21 mouse cellular contexts compared by ENCODE assay signal in genomic region chr9:90274516-90274915, GRCm38 (mm10). TPM values are rescaled to one million over a fixed set of nuclear protein-coding genes. Genes with fewer than 3 reads are reported as not detected.
DNase-seq lines count a peak whose midpoint lies in the region; ATAC-seq and TF ChIP-seq lines count a peak whose summit lies in the region.
"Had no signal": no experiment of that assay in that cellular context is flagged by ENCODE, and none has a peak within 500 bp of the region (broad histone marks: within the 10 kb centered on the region; RNA-seq: fewer than 3 reads in every experiment).

No protein-coding gene starts in this region.

- peak; percentile 38 to 49; a peak in 2 of 4 replicates for ATAC-seq in hematopoietic stem cell, adult 5-6 weeks (replicated peaks in 1 of 2; ENCODE audit: insufficient read depth in 1 of 2, low FRiP score in 2 of 2, low TSS enrichment in 1 of 2, low read depth in 1 of 2, poor library complexity in 2 of 2, severe bottlenecking in 2 of 2)
- ATAC-seq in megakaryocyte, adult 5-6 weeks (ENCODE audit: poor library complexity, severe bottlenecking), result peak; percentile 81
- ATAC-seq in stomach, postnatal 0 days (ENCODE audit: low FRiP score, low TSS enrichment), result no peak

- no peaks in the 10 kb centered on the region for H3K9me3 ChIP-seq in stomach, postnatal 0 days (ENCODE audit: control insufficient read depth, low read length)
- H3K9me3 ChIP-seq: heart, embryonic 10.5 days; hindbrain, embryonic 15.5 days; midbrain, embryonic 12.5 days had no signal

- no peaks in the 10 kb centered on the region for H3K27me3 ChIP-seq in liver, adult 2 months (ENCODE audit: control insufficient read depth, insufficient read depth, low read length)
- no peaks in the 10 kb centered on the region for H3K27me3 ChIP-seq in stomach, postnatal 0 days (ENCODE audit: control insufficient read depth, insufficient read depth, low read length)
- H3K27me3 ChIP-seq: hindbrain, embryonic 15.5 days had no signal

- 0 out of 2 replicates have a peak overlapping the region, but pooled peaks have one; percentile 22 for H3K27ac ChIP-seq in liver, adult 2 months (replicated peaks; ENCODE audit: insufficient read depth, low read depth, low read length)
- H3K27ac ChIP-seq in stomach, postnatal 0 days (replicated peaks), result peak overlapping the region; percentile 81
- H3K27ac ChIP-seq: heart, embryonic 10.5 days; hindbrain, embryonic 15.5 days; kidney, postnatal 0 days; layer of hippocampus, adult 2 months; liver, embryonic 14.5 days; midbrain, embryonic 12.5 days had no signal

- peaks cover 2% of the 10 kb centered on the region for H3K4me1 ChIP-seq in liver, adult 2 months (ENCODE audit: control insufficient read depth, insufficient read depth, low read length)
- no peaks in the 10 kb centered on the region; the same call in 1 of the 2 replicates for H3K4me1 ChIP-seq in stomach, postnatal 0 days (replicated peaks; ENCODE audit: control insufficient read depth, insufficient read depth)

- no peaks in the 10 kb centered on the region for H3K36me3 ChIP-seq in liver, adult 2 months (ENCODE audit: control insufficient read depth, insufficient read depth, low read length)
- H3K36me3 ChIP-seq in stomach, postnatal 0 days (ENCODE audit: control insufficient read depth, insufficient read depth, low read length), result no peaks in the 10 kb centered on the region
- H3K36me3 ChIP-seq: heart, embryonic 10.5 days; hindbrain, embryonic 15.5 days; midbrain, embryonic 12.5 days had no signal

- no peak overlapping the region for H3K4me2 ChIP-seq in stomach, postnatal 0 days (replicated peaks; ENCODE audit: low read depth)
- H3K4me2 ChIP-seq: hindbrain, embryonic 15.5 days; midbrain, embryonic 12.5 days had no signal

- intact Hi-C loops in left cerebral cortex, postnatal 25 days (cut with DNase I), result no loop called here

- TF ChIP-seq POLR2A in liver, adult 2 months (IDR thresholded peaks at IDR 0.05; ENCODE audit: extremely low read depth, insufficient read depth, low read length), result no peak

- TF ChIP-seq EP300 in stomach, postnatal 0 days (optimal IDR thresholded peaks at IDR 0.05), result no peak

- peaks cover 7% of the 10 kb centered on the region; the same call in 1 of the 2 replicates for H3K79me2 ChIP-seq in liver, adult 2 months (ENCODE audit: control insufficient read depth, insufficient read depth, low read length)

- TF ChIP-seq CTCF in liver, adult 2 months (IDR thresholded peaks at IDR 0.05; ENCODE audit: low read depth, low read length), result no peak
- TF ChIP-seq CTCF in stomach, postnatal 0 days (IDR thresholded peaks at IDR 0.05; ENCODE audit: low read depth), result no peak

- DNase-seq in liver, adult 2 months (ENCODE audit: extremely low read depth, low read depth, low spot score), result peak; percentile 43
- no peak for DNase-seq in liver
- DNase-seq in stomach, postnatal 0 days (ENCODE audit: low spot score), result no peak
- DNase-seq in left cerebral cortex, adult 18-20 months (ENCODE audit: low spot score in 2 of 2), result no peak
- no peak for DNase-seq in left cerebral cortex, postnatal 25 days (ENCODE audit: low spot score in 2 of 2)
- DNase-seq: adrenal gland, postnatal 25 days; B cell, adult 2 months; cerebellum, adult 9-11 months; gastrocnemius, postnatal 25 days; heart, postnatal 10 days; kidney, adult 11 months; thymus, postnatal 36 days had no signal

- no peak overlapping the region for H3K4me3 ChIP-seq in liver, adult 2 months (ENCODE audit: insufficient read depth, low read depth, low read length)
- H3K4me3 ChIP-seq in stomach, postnatal 0 days (ENCODE audit: low read depth, low read length), result no peak overlapping the region
- H3K4me3 ChIP-seq: heart, embryonic 10.5 days; hindbrain, embryonic 15.5 days; layer of hippocampus, adult 2 months; midbrain, embryonic 12.5 days; myocyte had no signal

- H3K9ac ChIP-seq in liver, adult 2 months (ENCODE audit: low read depth, low read length), result no peak overlapping the region
- no peak overlapping the region for H3K9ac ChIP-seq in stomach, postnatal 0 days (ENCODE audit: low read length)
- H3K9ac ChIP-seq: hindbrain, embryonic 15.5 days; liver, embryonic 14.5 days; midbrain, embryonic 12.5 days had no signal

- 71% methylated on average over 3 of the region's 3 CpGs for WGBS in liver, adult 2 months
- 62% methylated on average over 3 of the region's 3 CpGs for WGBS in stomach, postnatal 0 days

RNA-seq across cellular contexts. Expression of gene Tbc1d2b, which starts 3.9 kb away (rescaled TPM):
- 14.1 and 22.1 TPM in 2 replicates for total RNA-seq in liver, adult 2 months (2014; rRNA removed)
- 12.7 and 16.9 TPM in 2 replicates for polyA plus RNA-seq in liver, adult 2 months (2012; rRNA removed)
- 29.5 and 30.9 TPM in 2 replicates for total RNA-seq in hematopoietic stem cell, adult 5-6 weeks (2017)
- 38.7 and 58.8 TPM in 2 replicates for total RNA-seq in megakaryocyte, adult 5-6 weeks (2015)
- 42.1 and 44.6 TPM in 2 replicates for total RNA-seq in megakaryocyte, adult 5-6 weeks (2017)
- 6.6 and 7.7 TPM in 2 replicates for polyA plus RNA-seq in stomach, postnatal 0 days (2015; fragmentation: Nextera tagmentation; extraction: Ambion mirVana)
- 10 to 100 TPM; 14.2 to 15.6 TPM for total RNA-seq in left cerebral cortex, adult 18-20 months (2021)
- 10 to 100 TPM in 1 of 2 experiments, 1 to 10 TPM in 1; 8.9 to 11.6 TPM for total RNA-seq in left cerebral cortex, postnatal 25 days (2021)
